Mouse (Mus musculus): ENCODE results near the gene Kl.

Kl gene

GRCm38 (mm10) chr5:151034715-151035512, 82.5 kb downstream of the Kl start:
- no peak for DNase-seq

DNA sequence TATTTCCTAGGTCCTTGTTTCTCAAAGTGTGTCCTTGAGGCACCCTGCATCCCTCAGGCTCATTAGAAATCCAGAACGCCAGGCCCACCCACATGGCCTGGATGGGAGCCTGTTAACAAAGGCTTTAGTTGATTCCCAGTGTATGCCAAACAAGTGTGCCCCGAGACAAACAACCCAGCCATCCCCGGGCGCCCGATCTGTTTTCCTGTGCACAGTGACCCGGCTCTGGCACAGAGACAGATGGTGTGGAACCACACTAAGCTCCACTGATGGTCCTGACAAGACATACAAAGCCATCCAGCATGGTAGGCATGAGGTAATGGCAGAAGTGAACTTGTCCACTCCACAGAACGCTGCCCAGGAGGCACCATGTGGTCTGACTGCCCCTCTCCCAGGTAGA, 85.5 kb downstream of the Kl start:
- no peak for DNase-seq

- DNase-seq, result no peak
Measured at GRCm38 (mm10) chr5:151042911-151043310, 90.5 kb downstream of the Kl start.

Measured in cerebellum, adult 8-10 months (tissue).